In genomic region chr4:139617001-139617364, GRCm38 (mm10) we compare ENCODE assay signal across 9 mouse cellular contexts. TPM values are rescaled to one million over a fixed set of nuclear protein-coding genes. Genes with fewer than 3 reads are reported as not detected.
DNase-seq lines count a peak whose midpoint lies in the region; ATAC-seq lines count a peak whose summit lies in the region.
"Had no signal": no experiment of that assay in that cellular context is flagged by ENCODE, and none has a peak within 500 bp of the region (broad histone marks: within the 10 kb centered on the region; RNA-seq: fewer than 3 reads in every experiment).

No protein-coding gene starts in this region.

- H3K36me3 ChIP-seq in liver, embryonic 11.5 days (ENCODE audit: control insufficient read depth, insufficient read depth, low read length): peaks cover 19% of the 10 kb centered on the region
- peaks cover 24% of the 10 kb centered on the region for H3K36me3 ChIP-seq in embryonic facial prominence, embryonic 12.5 days
- peaks cover 28% of the 10 kb centered on the region for H3K36me3 ChIP-seq in hindbrain, embryonic 15.5 days
- peaks cover 14% of the 10 kb centered on the region for H3K36me3 ChIP-seq in midbrain, embryonic 14.5 days (ENCODE audit: control insufficient read depth, insufficient read depth, low read length)

- no peak for DNase-seq in liver, embryonic 11.5 days (ENCODE audit: low spot score)
- DNase-seq in liver: no peak
- no peak for DNase-seq in midbrain, embryonic 14.5 days
- no peak for DNase-seq in layer of hippocampus, postnatal 14 days (ENCODE audit: low spot score in 2 of 2)
- DNase-seq in urinary bladder, adult 2 months (ENCODE audit: low spot score): no peak

- H3K9me3 ChIP-seq in liver, embryonic 11.5 days (ENCODE audit: control insufficient read depth, low read length): 0 out of 2 replicates have a peak, but pooled peaks cover 4% of the 10 kb centered on the region
- H3K9me3 ChIP-seq in embryonic facial prominence, embryonic 12.5 days: no peaks in the 10 kb centered on the region
- H3K9me3 ChIP-seq in hindbrain, embryonic 15.5 days: no peaks in the 10 kb centered on the region
- H3K9me3 ChIP-seq in midbrain, embryonic 14.5 days (ENCODE audit: control insufficient read depth, low read length): no peaks in the 10 kb centered on the region; the same call in 1 of the 2 replicates

- 49% methylated on average over 3 of the region's 3 CpGs for WGBS in liver, embryonic 11.5 days
- 52% methylated on average over 3 of the region's 3 CpGs for WGBS in embryonic facial prominence, embryonic 12.5 days
- WGBS in hindbrain, embryonic 15.5 days: 50% methylated on average over 3 of the region's 3 CpGs
- 50% methylated on average over 3 of the region's 3 CpGs for WGBS in midbrain, embryonic 14.5 days

- no peak overlapping the region; the same call in 1 of the 2 replicates for H3K27ac ChIP-seq in liver, embryonic 11.5 days (ENCODE audit: low read depth, low read length)
- no peak overlapping the region for H3K27ac ChIP-seq in embryonic facial prominence, embryonic 12.5 days
- peak overlapping the region; percentile 23; the same call in 1 of the 2 replicates for H3K27ac ChIP-seq in hindbrain, embryonic 15.5 days (replicated peaks)
- H3K27ac ChIP-seq in midbrain, embryonic 14.5 days (replicated peaks; ENCODE audit: low read depth, low read length): no peak overlapping the region

- H3K27me3 ChIP-seq in liver, embryonic 11.5 days (replicated peaks; ENCODE audit: control insufficient read depth, insufficient read depth, low read length): no peaks in the 10 kb centered on the region
- no peaks in the 10 kb centered on the region for H3K27me3 ChIP-seq in embryonic facial prominence, embryonic 12.5 days
- H3K27me3 ChIP-seq in hindbrain, embryonic 15.5 days: no peaks in the 10 kb centered on the region
- no peaks in the 10 kb centered on the region for H3K27me3 ChIP-seq in midbrain, embryonic 14.5 days (ENCODE audit: control insufficient read depth, insufficient read depth, low read length)

- peaks cover 7% of the 10 kb centered on the region; the same call in 1 of the 2 replicates for H3K4me1 ChIP-seq in liver, embryonic 11.5 days (replicated peaks; ENCODE audit: control insufficient read depth, insufficient read depth, low read length)
- 0 out of 2 replicates have a peak, but pooled peaks cover 3% of the 10 kb centered on the region for H3K4me1 ChIP-seq in embryonic facial prominence, embryonic 12.5 days
- H3K4me1 ChIP-seq in hindbrain, embryonic 15.5 days (replicated peaks): peaks cover 21% of the 10 kb centered on the region
- peaks cover 8% of the 10 kb centered on the region for H3K4me1 ChIP-seq in midbrain, embryonic 14.5 days (ENCODE audit: control insufficient read depth, insufficient read depth, low read length)

- no peak for ATAC-seq in liver, embryonic 11.5 days (replicated peaks; ENCODE audit: low FRiP score)
- ATAC-seq in embryonic facial prominence, embryonic 12.5 days (ENCODE audit: insufficient number of reproducible peaks, insufficient read depth, low FRiP score, low TSS enrichment): no peak
- ATAC-seq in hindbrain, embryonic 15.5 days (ENCODE audit: low FRiP score, low read depth): no peak
- ATAC-seq in midbrain, embryonic 14.5 days (ENCODE audit: low FRiP score, low TSS enrichment): no peak
- ATAC-seq in cerebellum, adult (ENCODE audit: insufficient number of reproducible peaks, low FRiP score, low TSS enrichment): no peak

- peak overlapping the region; percentile 44 for H3K9ac ChIP-seq in liver, embryonic 11.5 days (ENCODE audit: low read depth, low read length)
- H3K9ac ChIP-seq in embryonic facial prominence, embryonic 12.5 days: no peak overlapping the region
- H3K9ac ChIP-seq in hindbrain, embryonic 15.5 days: no peak overlapping the region
- H3K9ac ChIP-seq in midbrain, embryonic 14.5 days (replicated peaks; ENCODE audit: low read length): no peak overlapping the region

- H3K4me3 ChIP-seq in liver, embryonic 11.5 days (ENCODE audit: low read depth, low read length): peak overlapping the region; percentile 65
- H3K4me3 ChIP-seq in embryonic facial prominence, embryonic 12.5 days: no peak overlapping the region
- H3K4me3 ChIP-seq in hindbrain, embryonic 15.5 days: peak overlapping the region; percentile 25; the same call in 1 of the 2 replicates
- peak overlapping the region; percentile 41; the same call in 1 of the 2 replicates for H3K4me3 ChIP-seq in midbrain, embryonic 14.5 days (replicated peaks; ENCODE audit: low read depth, low read length)

- H3K4me2 ChIP-seq in liver, embryonic 11.5 days: peak overlapping the region; percentile 85
- H3K4me2 ChIP-seq in embryonic facial prominence, embryonic 12.5 days (replicated peaks): peak overlapping the region; percentile 44
- peak overlapping the region; percentile 49 for H3K4me2 ChIP-seq in hindbrain, embryonic 15.5 days
- peak overlapping the region; percentile 64 for H3K4me2 ChIP-seq in midbrain, embryonic 14.5 days (ENCODE audit: low read length)

RNA-seq across cellular contexts. Expression of gene Aldh4a1, which starts 5.7 kb away (rescaled TPM):
- 45.2 and 52.0 TPM in 2 replicates for polyA plus RNA-seq in liver, embryonic 11.5 days (2014; fragmentation: Nextera tagmentation; extraction: Ambion mirVana)
- polyA plus RNA-seq in embryonic facial prominence, embryonic 12.5 days (2016; fragmentation: Nextera tagmentation; extraction: Ambion mirVana): 25.6 and 27.1 TPM in 2 replicates
- 27.5 and 29.4 TPM in 2 replicates for polyA plus RNA-seq in hindbrain, embryonic 15.5 days (2015; fragmentation: Nextera tagmentation; extraction: Ambion mirVana)
- polyA plus RNA-seq in midbrain, embryonic 14.5 days (2014; fragmentation: Nextera tagmentation; extraction: Ambion mirVana): 14.1 and 15.2 TPM in 2 replicates
- 10 to 100 TPM; 19.1 to 19.4 TPM for total RNA-seq in layer of hippocampus, postnatal 14 days (2021)
- 26.5 and 33.0 TPM in 2 replicates for polyA plus RNA-seq in urinary bladder, adult 2 months (2012; rRNA removed)

RNA-seq across cellular contexts. Expression of gene Gm21969, which starts 14.0 kb away (rescaled TPM):
- not detected in 2 replicates for polyA plus RNA-seq in liver, embryonic 11.5 days (2014; fragmentation: Nextera tagmentation; extraction: Ambion mirVana)
- polyA plus RNA-seq in embryonic facial prominence, embryonic 12.5 days (2016; fragmentation: Nextera tagmentation; extraction: Ambion mirVana): not detected in 2 replicates
- polyA plus RNA-seq in hindbrain, embryonic 15.5 days (2015; fragmentation: Nextera tagmentation; extraction: Ambion mirVana): not detected in 2 replicates
- polyA plus RNA-seq in midbrain, embryonic 14.5 days (2014; fragmentation: Nextera tagmentation; extraction: Ambion mirVana): not detected in 2 replicates
- not detected for total RNA-seq in layer of hippocampus, postnatal 14 days (2021)
- polyA plus RNA-seq in urinary bladder, adult 2 months (2012; rRNA removed): 0.04 TPM in 1 of 2 replicates, not detected in the other

RNA-seq across cellular contexts. Expression of gene Tas1r2, which starts 36.4 kb away (rescaled TPM):
- not detected in 2 replicates for polyA plus RNA-seq in liver, embryonic 11.5 days (2014; fragmentation: Nextera tagmentation; extraction: Ambion mirVana)
- polyA plus RNA-seq in embryonic facial prominence, embryonic 12.5 days (2016; fragmentation: Nextera tagmentation; extraction: Ambion mirVana): not detected in 2 replicates
- not detected in 2 replicates for polyA plus RNA-seq in hindbrain, embryonic 15.5 days (2015; fragmentation: Nextera tagmentation; extraction: Ambion mirVana)
- not detected in 2 replicates for polyA plus RNA-seq in midbrain, embryonic 14.5 days (2014; fragmentation: Nextera tagmentation; extraction: Ambion mirVana)
- not detected for total RNA-seq in layer of hippocampus, postnatal 14 days (2021)
- polyA plus RNA-seq in urinary bladder, adult 2 months (2012; rRNA removed): not detected in 2 replicates
- total RNA-seq: left cerebral cortex, adult 18-20 months had no signal
